11 mouse cellular contexts compared by ENCODE assay signal in genomic region chr6:49138159-49139051, GRCm38 (mm10).
A peak's percentile ranks its signal among the peaks of the same experiment; 100 is the strongest.
DNase-seq lines count a peak whose midpoint lies in the region; ATAC-seq and TF ChIP-seq lines count a peak whose summit lies in the region.
"Had no signal": no experiment of that assay in that cellular context is flagged by ENCODE, and none has a peak within 500 bp of the region (broad histone marks: within the 10 kb centered on the region; RNA-seq: fewer than 3 reads in every experiment).

No protein-coding gene starts in this region.

- H3K27ac ChIP-seq in cerebellum, adult 2 months (ENCODE audit: insufficient read depth, low read length), result no peak overlapping the region
- no peak overlapping the region for H3K27ac ChIP-seq in liver, postnatal 0 days (ENCODE audit: low read depth)
- H3K27ac ChIP-seq in hindbrain, embryonic 11.5 days (ENCODE audit: low read depth, low read length), result no peak overlapping the region
- H3K27ac ChIP-seq: left cerebral cortex, adult 2 months; lung, embryonic 15.5 days had no signal

- no peak for TF ChIP-seq POLR2A in cerebellum, adult 2 months (IDR thresholded peaks at IDR 0.05; ENCODE audit: borderline replicate concordance, insufficient read depth, low read length)

- H3K9me3 ChIP-seq in megakaryocyte, embryonic 14.5 days, result no peaks in the 10 kb centered on the region
- H3K9me3 ChIP-seq in liver, postnatal 0 days (ENCODE audit: low read length), result no peaks in the 10 kb centered on the region
- no peaks in the 10 kb centered on the region for H3K9me3 ChIP-seq in hindbrain, embryonic 11.5 days (ENCODE audit: control insufficient read depth, low read length)
- H3K9me3 ChIP-seq: lung, embryonic 15.5 days had no signal

- no peak overlapping the region for H3K9ac ChIP-seq in liver, postnatal 0 days (replicated peaks)
- no peak overlapping the region for H3K9ac ChIP-seq in hindbrain, embryonic 11.5 days (ENCODE audit: low read depth, low read length)
- H3K9ac ChIP-seq: lung, embryonic 15.5 days had no signal

- H3K4me3 ChIP-seq in megakaryocyte, embryonic 14.5 days (replicated peaks), result peak overlapping the region; percentile 48
- no peak overlapping the region for H3K4me3 ChIP-seq in cerebellum, adult 2 months (replicated peaks; ENCODE audit: insufficient read depth, low read depth, low read length)
- H3K4me3 ChIP-seq in liver, postnatal 0 days (ENCODE audit: low read depth, low read length), result no peak overlapping the region
- H3K4me3 ChIP-seq in hindbrain, embryonic 11.5 days (ENCODE audit: low read depth, low read length), result no peak overlapping the region
- H3K4me3 ChIP-seq: left cerebral cortex, adult 2 months; lung, embryonic 15.5 days had no signal

- 48% methylated on average over 17 of the region's 17 CpGs for WGBS in cerebellum, adult 2 months
- WGBS in liver, postnatal 0 days (ENCODE audit: insufficient replicate concordance), result 55% methylated on average over 17 of the region's 17 CpGs
- WGBS in hindbrain, embryonic 11.5 days, result 85% methylated on average over 17 of the region's 17 CpGs

- peak; percentile 10 to 28 for DNase-seq in cerebellum, adult 2 months
- peak; percentile 29 for DNase-seq in heart, postnatal 4 days
- no peak for DNase-seq in liver, postnatal 0 days
- DNase-seq in ovary, postnatal 10 days (ENCODE audit: low spot score), result no peak
- no peak for DNase-seq in layer of hippocampus, postnatal 36 days
- no peak for DNase-seq in hindbrain, embryonic 11.5 days (ENCODE audit: low spot score)
- DNase-seq: midbrain, embryonic 14.5 days had no signal

- ATAC-seq in megakaryocyte, adult 5-6 weeks (ENCODE audit: poor library complexity, severe bottlenecking), result no peak
- ATAC-seq in liver, postnatal 0 days, result 0 out of 2 replicates have a peak, but pooled peaks have one; percentile 44
- no peak for ATAC-seq in hindbrain, embryonic 11.5 days (ENCODE audit: low FRiP score)

- no peak for TF ChIP-seq CTCF in cerebellum, adult 2 months (IDR thresholded peaks at IDR 0.05; ENCODE audit: borderline replicate concordance, insufficient read depth, low read depth, low read length)
- TF ChIP-seq CTCF in liver, postnatal 0 days (IDR thresholded peaks at IDR 0.05; ENCODE audit: low read depth), result no peak

- H3K36me3 ChIP-seq in megakaryocyte, embryonic 14.5 days (replicated peaks; ENCODE audit: low read length), result peaks cover 29% of the 10 kb centered on the region
- H3K36me3 ChIP-seq in liver, postnatal 0 days (replicated peaks; ENCODE audit: insufficient read depth, low read length), result 0 out of 2 replicates have a peak, but pooled peaks cover 3% of the 10 kb centered on the region
- H3K36me3 ChIP-seq in hindbrain, embryonic 11.5 days (ENCODE audit: control insufficient read depth, insufficient read depth, low read length), result no peaks in the 10 kb centered on the region

- no peaks in the 10 kb centered on the region for H3K27me3 ChIP-seq in megakaryocyte, embryonic 14.5 days (replicated peaks)
- no peaks in the 10 kb centered on the region for H3K27me3 ChIP-seq in cerebellum, adult 2 months (ENCODE audit: control insufficient read depth, insufficient read depth, low read length)
- H3K27me3 ChIP-seq in liver, postnatal 0 days (ENCODE audit: insufficient read depth, low read length), result no peaks in the 10 kb centered on the region
- H3K27me3 ChIP-seq in hindbrain, embryonic 11.5 days (ENCODE audit: control insufficient read depth, insufficient read depth, low read length), result no peaks in the 10 kb centered on the region
- H3K27me3 ChIP-seq: lung, embryonic 15.5 days had no signal

- H3K4me1 ChIP-seq in megakaryocyte, embryonic 14.5 days, result peaks cover 64% of the 10 kb centered on the region
- no peaks in the 10 kb centered on the region for H3K4me1 ChIP-seq in cerebellum, adult 2 months (ENCODE audit: control insufficient read depth, insufficient read depth, low read length)
- H3K4me1 ChIP-seq in liver, postnatal 0 days (ENCODE audit: insufficient read depth), result peaks cover 28% of the 10 kb centered on the region
- no peaks in the 10 kb centered on the region for H3K4me1 ChIP-seq in hindbrain, embryonic 11.5 days (replicated peaks; ENCODE audit: control insufficient read depth, insufficient read depth, low read length)
- H3K4me1 ChIP-seq: lung, embryonic 15.5 days had no signal

- TF ChIP-seq EP300 in liver, postnatal 0 days (IDR thresholded peaks at IDR 0.05; ENCODE audit: low read depth), result no peak

- peak overlapping the region; percentile 23; the same call in 1 of the 2 replicates for H3K4me2 ChIP-seq in liver, postnatal 0 days (ENCODE audit: low read depth, low read length)
- no peak overlapping the region for H3K4me2 ChIP-seq in hindbrain, embryonic 11.5 days (replicated peaks; ENCODE audit: low read depth, low read length)
- H3K4me2 ChIP-seq: lung, embryonic 15.5 days had no signal

Comparison
In these comparisons a context has a peak if more than half of its experiments do, and no peak if none do; other contexts are left out.
1. DNase-seq: peak in cerebellum, adult 2 months (2 of 2) and heart, postnatal 4 days (single experiment); none in liver, postnatal 0 days (single experiment), ovary, postnatal 10 days (single experiment), layer of hippocampus, postnatal 36 days (0 of 2) and hindbrain, embryonic 11.5 days (single experiment).